Mouse (Mus musculus): Measurements from ENCODE around the gene Gm3448.

GRCm38 (mm10) chr17:14953452-14953851, 87.9 kb downstream of the Gm3448 start:
- TF ChIP-seq TAL1 (IDR thresholded peaks at IDR 0.05; ENCODE audit: low read length) (no peak), GATA1 (IDR thresholded peaks at IDR 0.05; ENCODE audit: low read length) (no peak)
